Comparison of ENCODE assay signal across 8 mouse cellular contexts in genomic region chr13:97774740-97775425, GRCm38 (mm10). TPM values are rescaled to one million over a fixed set of nuclear protein-coding genes. Genes with fewer than 3 reads are reported as not detected.
DNase-seq lines count a peak whose midpoint lies in the region; ATAC-seq and TF ChIP-seq lines count a peak whose summit lies in the region.

No protein-coding gene starts in this region.

- no peak overlapping the region for H3K9ac ChIP-seq in forebrain, embryonic 16.5 days (replicated peaks; ENCODE audit: low read depth, low read length)
- H3K9ac ChIP-seq in hindbrain, embryonic 11.5 days (ENCODE audit: low read depth, low read length): no peak overlapping the region

- H3K27ac ChIP-seq in forebrain, embryonic 16.5 days (ENCODE audit: low read length): no peak overlapping the region
- H3K27ac ChIP-seq in hindbrain, embryonic 11.5 days (ENCODE audit: low read depth, low read length): peak overlapping the region; percentile 63; the same call in 1 of the 2 replicates

- no peak for TF ChIP-seq CTCF in C2C12 (IDR thresholded peaks at IDR 0.05; ENCODE audit: control insufficient read depth, insufficient read depth, insufficient read length)

- no peak overlapping the region for H3K4me3 ChIP-seq in C2C12 (ENCODE audit: insufficient read depth, poor library complexity, severe bottlenecking)
- no peak overlapping the region for H3K4me3 ChIP-seq in forebrain, embryonic 16.5 days (replicated peaks; ENCODE audit: low read length)
- no peak overlapping the region for H3K4me3 ChIP-seq in hindbrain, embryonic 11.5 days (ENCODE audit: low read depth, low read length)

- no peaks in the 10 kb centered on the region for H3K27me3 ChIP-seq in C2C12 (ENCODE audit: control insufficient read depth, insufficient read depth, insufficient read length)
- H3K27me3 ChIP-seq in forebrain, embryonic 16.5 days (replicated peaks; ENCODE audit: control insufficient read depth, insufficient read depth, low read length): no peaks in the 10 kb centered on the region
- no peaks in the 10 kb centered on the region for H3K27me3 ChIP-seq in hindbrain, embryonic 11.5 days (ENCODE audit: control insufficient read depth, insufficient read depth, low read length)

- H3K79me2 ChIP-seq in C2C12 (ENCODE audit: control insufficient read depth, insufficient read depth): no peaks in the 10 kb centered on the region

- peak; percentile 93 for ATAC-seq in forebrain, embryonic 16.5 days
- peak; percentile 87 for ATAC-seq in hindbrain, embryonic 11.5 days (ENCODE audit: low FRiP score)
- no peak for ATAC-seq in monocyte, adult 5-6 weeks (replicated peaks; ENCODE audit: insufficient number of reproducible peaks, low FRiP score, low TSS enrichment, poor library complexity, severe bottlenecking)

- H3K4me2 ChIP-seq in forebrain, embryonic 16.5 days (ENCODE audit: low read length): no peak overlapping the region
- no peak overlapping the region for H3K4me2 ChIP-seq in hindbrain, embryonic 11.5 days (replicated peaks; ENCODE audit: low read depth, low read length)

- H3K36me3 ChIP-seq in C2C12 (ENCODE audit: control insufficient read depth, insufficient read depth): no peaks in the 10 kb centered on the region
- H3K36me3 ChIP-seq in forebrain, embryonic 16.5 days (ENCODE audit: control insufficient read depth, insufficient read depth): no peaks in the 10 kb centered on the region
- no peaks in the 10 kb centered on the region for H3K36me3 ChIP-seq in hindbrain, embryonic 11.5 days (ENCODE audit: control insufficient read depth, insufficient read depth, low read length)

- no peaks in the 10 kb centered on the region for H3K79me3 ChIP-seq in C2C12 (ENCODE audit: low read depth)

- no peak overlapping the region for H3ac ChIP-seq in C2C12 (ENCODE audit: control insufficient read depth, insufficient read length, low read depth)

- peaks cover 8% of the 10 kb centered on the region; the same call in 1 of the 2 replicates for H3K4me1 ChIP-seq in forebrain, embryonic 16.5 days (replicated peaks; ENCODE audit: control insufficient read depth, insufficient read depth, low read length)
- H3K4me1 ChIP-seq in hindbrain, embryonic 11.5 days (replicated peaks; ENCODE audit: control insufficient read depth, insufficient read depth, low read length): no peaks in the 10 kb centered on the region

- 42% methylated on average over 10 of the region's 10 CpGs for WGBS in forebrain, embryonic 16.5 days
- WGBS in hindbrain, embryonic 11.5 days: 49% methylated on average over 10 of the region's 10 CpGs

- H3K9me3 ChIP-seq in forebrain, embryonic 16.5 days (ENCODE audit: control insufficient read depth, low read length): no peaks in the 10 kb centered on the region
- H3K9me3 ChIP-seq in hindbrain, embryonic 11.5 days (ENCODE audit: control insufficient read depth, low read length): no peaks in the 10 kb centered on the region

- DNase-seq in adrenal gland, adult (ENCODE audit: inconsistent age in 2 of 2, low spot score in 1 of 2): peak; percentile 6 to 51
- DNase-seq in adrenal gland, postnatal 4 days (ENCODE audit: low spot score in 2 of 2): no peak
- DNase-seq in hindbrain, embryonic 11.5 days (ENCODE audit: low spot score): peak; percentile 77
- DNase-seq in lung, postnatal 36 days: peak; percentile 33
- DNase-seq in right cerebral cortex, postnatal 36 days (ENCODE audit: low spot score in 2 of 2): peak; percentile 44 to 58

TF ChIP-seq in C2C12, 6 proteins besides CTCF, POLR2A, EP300 and RAD21:
- TF ChIP-seq FOSL1 (IDR thresholded peaks at IDR 0.05; ENCODE audit: insufficient read depth, low read length, poor library complexity, severe bottlenecking) (no peak), MYOD1 (IDR thresholded peaks at IDR 0.05; ENCODE audit: control insufficient read depth, insufficient read length, low read depth) (peak; percentile 98), USF1 (IDR thresholded peaks at IDR 0.05; ENCODE audit: low read depth) (no peak)

RNA-seq across cellular contexts. Expression of gene Gm10260, which starts 14.5 kb away (rescaled TPM):
- 100 to 1,000 TPM; 347 to 381 TPM for total RNA-seq in adrenal gland, postnatal 4 days (2021)
- polyA plus RNA-seq in C2C12 (2012; fragmentation: generic; extraction: Trizol): 5,339 TPM
- polyA plus RNA-seq in forebrain, embryonic 16.5 days (2015; fragmentation: Nextera tagmentation; extraction: Ambion mirVana): 3.3 and 4.2 TPM in 2 replicates
- 3.2 and 3.4 TPM in 2 replicates for polyA plus RNA-seq in hindbrain, embryonic 11.5 days (2014; fragmentation: Nextera tagmentation; extraction: Ambion mirVana)
- 5.4 to 13.1 TPM (median 10.0 TPM) in 3 replicates for total RNA-seq in monocyte, adult 5-6 weeks (2017)

Comparison
In these comparisons a context has a peak if more than half of its experiments do, and no peak if none do; other contexts are left out.
1. DNase-seq: peak in adrenal gland, adult (2 of 2), hindbrain, embryonic 11.5 days (single experiment), lung, postnatal 36 days (single experiment) and right cerebral cortex, postnatal 36 days (2 of 2); none in adrenal gland, postnatal 4 days (0 of 2).
2. RNA of gene Gm10260, which starts 14.5 kb away (polyA plus RNA-seq): 5,339 TPM in C2C12 (single experiment); 3.2 to 3.4 TPM in hindbrain, embryonic 11.5 days and 3.3 to 4.2 TPM in forebrain, embryonic 16.5 days; every median in the first group is over 1,000 times any median in the second.